Comparison of ENCODE assay signal across 8 mouse cellular contexts in the genomic region with DNA sequence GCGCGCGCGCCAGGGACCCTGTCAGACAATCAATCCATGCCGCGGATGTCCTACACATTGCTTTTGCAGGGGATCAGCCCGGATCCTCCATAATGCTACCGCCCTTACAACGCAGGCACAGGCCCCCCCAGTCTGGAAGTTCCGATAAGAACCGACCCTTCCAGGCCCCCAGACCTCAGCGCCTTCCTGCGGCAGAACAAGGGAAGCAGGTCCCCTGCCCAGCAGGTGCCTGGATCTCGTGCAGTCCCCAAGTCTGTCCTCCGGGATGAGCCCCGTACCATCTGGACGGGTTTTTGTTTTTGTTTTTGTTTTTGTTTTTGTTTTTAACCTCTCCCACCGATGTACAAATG. TPM values are rescaled to one million over a fixed set of nuclear protein-coding genes. Genes with fewer than 3 reads are reported as not detected.
A peak's percentile ranks its signal among the peaks of the same experiment; 100 is the strongest.
DNase-seq lines count a peak whose midpoint lies in the region; ATAC-seq and TF ChIP-seq lines count a peak whose summit lies in the region.

No protein-coding gene starts in this region.

- no peak for DNase-seq in heart, adult 2 months
- DNase-seq in heart, adult 18-20 months, result no peak
- DNase-seq in thymus, adult 2 months, result no peak
- no peak for DNase-seq in thymus, adult 18-20 months
- DNase-seq in liver, embryonic 11.5 days (ENCODE audit: low spot score), result no peak
- DNase-seq in right cerebral cortex, postnatal 25 days, result no peak
- DNase-seq in left cerebral cortex, adult 9 months (ENCODE audit: low spot score in 2 of 2), result no peak
- no peak for DNase-seq in left cerebral cortex, postnatal 4 days

- peaks cover 3% of the 10 kb centered on the region; the same call in 1 of the 2 replicates for H3K36me3 ChIP-seq in heart, adult 2 months (ENCODE audit: control insufficient read depth, insufficient read depth, low read length)
- H3K36me3 ChIP-seq in thymus, adult 2 months (ENCODE audit: control insufficient read depth, insufficient read depth, low read length), result no peaks in the 10 kb centered on the region
- no peaks in the 10 kb centered on the region for H3K36me3 ChIP-seq in liver, embryonic 11.5 days (ENCODE audit: control insufficient read depth, insufficient read depth, low read length)

- H3K27ac ChIP-seq in heart, adult 2 months, result peak overlapping the region; percentile 87
- no peak overlapping the region for H3K27ac ChIP-seq in thymus, adult 2 months (ENCODE audit: control insufficient read depth, insufficient read depth, low read length)
- H3K27ac ChIP-seq in liver, embryonic 11.5 days (ENCODE audit: low read depth, low read length), result no peak overlapping the region; the same call in 1 of the 2 replicates

- H3K27me3 ChIP-seq in heart, adult 2 months (ENCODE audit: control insufficient read depth, insufficient read depth, low read length), result peaks cover 2% of the 10 kb centered on the region; the same call in 1 of the 2 replicates
- peaks cover 22% of the 10 kb centered on the region for H3K27me3 ChIP-seq in thymus, adult 2 months (ENCODE audit: control insufficient read depth, insufficient read depth, low read length)
- 0 out of 2 replicates have a peak, but pooled peaks cover 3% of the 10 kb centered on the region for H3K27me3 ChIP-seq in liver, embryonic 11.5 days (replicated peaks; ENCODE audit: control insufficient read depth, insufficient read depth, low read length)

- TF ChIP-seq CTCF in heart, adult 2 months (IDR thresholded peaks at IDR 0.05), result 0 out of 2 replicates have a peak, but pooled peaks have one; percentile 19
- no peak for TF ChIP-seq CTCF in thymus, adult 2 months (IDR thresholded peaks at IDR 0.05; ENCODE audit: borderline replicate concordance, control insufficient read depth, extremely low read depth, insufficient read depth, low read length, poor library complexity)

- no peaks in the 10 kb centered on the region for H3K79me2 ChIP-seq in heart, adult 2 months (replicated peaks; ENCODE audit: control insufficient read depth, insufficient read depth, low read length)

- peak overlapping the region; percentile 47 for H3K4me3 ChIP-seq in heart, adult 2 months
- H3K4me3 ChIP-seq in thymus, adult 2 months (ENCODE audit: control insufficient read depth, insufficient read depth, low read length), result peak overlapping the region; percentile 52
- peak overlapping the region; percentile 89 for H3K4me3 ChIP-seq in liver, embryonic 11.5 days (ENCODE audit: low read depth, low read length)

- TF ChIP-seq POLR2A in heart, adult 2 months (IDR thresholded peaks at IDR 0.05; ENCODE audit: insufficient read depth, low read depth, low read length), result no peak
- no peak for TF ChIP-seq POLR2A in thymus, adult 2 months (IDR thresholded peaks at IDR 0.05; ENCODE audit: control insufficient read depth, extremely low read depth, insufficient read depth, low read length, poor library complexity)

- no peaks in the 10 kb centered on the region for H3K9me3 ChIP-seq in liver, embryonic 11.5 days (ENCODE audit: control insufficient read depth, low read length)

- no peak for TF ChIP-seq EP300 in heart, adult 2 months (IDR thresholded peaks at IDR 0.05; ENCODE audit: insufficient read depth, low read depth, low read length)

- H3K9ac ChIP-seq in heart, adult 2 months (ENCODE audit: low read depth, low read length), result peak overlapping the region; percentile 64
- H3K9ac ChIP-seq in liver, embryonic 11.5 days (ENCODE audit: low read depth, low read length), result peak overlapping the region; percentile 93

- ATAC-seq in liver, embryonic 11.5 days (replicated peaks; ENCODE audit: low FRiP score), result peak; percentile 68

- 1% methylated on average over 17 of the region's 18 CpGs for WGBS in heart, adult 2 months
- under 1% methylated on average over 18 of the region's 18 CpGs for WGBS in thymus, adult 2 months
- under 1% methylated on average over 18 of the region's 18 CpGs for WGBS in liver, embryonic 11.5 days

- H3K4me2 ChIP-seq in liver, embryonic 11.5 days, result peak overlapping the region; percentile 98

- peaks cover 5% of the 10 kb centered on the region for H3K4me1 ChIP-seq in heart, adult 2 months (ENCODE audit: control insufficient read depth, insufficient read depth, low read length)
- peaks cover 10% of the 10 kb centered on the region for H3K4me1 ChIP-seq in thymus, adult 2 months (replicated peaks; ENCODE audit: control insufficient read depth, insufficient read depth, low read length)
- peaks cover 33% of the 10 kb centered on the region for H3K4me1 ChIP-seq in liver, embryonic 11.5 days (replicated peaks; ENCODE audit: control insufficient read depth, insufficient read depth, low read length)

- intact Hi-C loops in heart, adult 2 months (cut with DNase I), result loop anchor here (2.0 to 5.0 kb wide), 3 partner anchors 23 to 61 kb away; no protein-coding TSS in a partner anchor
- intact Hi-C loops in left cerebral cortex, postnatal 4 days (cut with DNase I), result no loop called here

RNA-seq across cellular contexts. Expression of gene Podxl, which starts 0.4 kb away (rescaled TPM):
- total RNA-seq in heart, adult 2 months (2021), result 10 to 100 TPM; 71.6 to 90.9 TPM
- polyA plus RNA-seq in heart, adult 2 months (2012; rRNA removed), result 53.8 and 99.2 TPM in 2 replicates
- 10 to 100 TPM; 54.1 to 56.9 TPM for total RNA-seq in heart, adult 18-20 months (2021)
- polyA plus RNA-seq in thymus, adult 2 months (2012; rRNA removed), result 6.3 and 6.6 TPM in 2 replicates
- polyA plus RNA-seq in liver, embryonic 11.5 days (2014; fragmentation: Nextera tagmentation; extraction: Ambion mirVana), result 27.8 and 29.1 TPM in 2 replicates
- total RNA-seq in left cerebral cortex, postnatal 4 days (2021), result 10 to 100 TPM; 19.0 to 20.2 TPM
